Mouse (Mus musculus): Measurements from ENCODE around the gene Atcay. TPM values are rescaled to one million over a fixed set of nuclear protein-coding genes. Genes with fewer than 3 reads are reported as not detected.

Atcay gene
- polyA plus RNA-seq, 1 experiment from 2014 or later = 0.08 TPM

GRCm38 (mm10) chr10:81216810-81217209, 13.8 kb downstream of the Atcay start:
- Histone ChIP-seq H3K9ac (no peak overlapping the region), H3K4me2 (no peak overlapping the region), H3K27me3 (peaks cover 14% of the 10 kb centered on the region), H3K27ac (no peak overlapping the region), H3K4me1 (replicated peaks) (peaks cover 4% of the 10 kb centered on the region; the same call in 1 of the 2 replicates), H3K4me3 (replicated peaks) (no peak overlapping the region), H3K9me3 (replicated peaks) (no peaks in the 10 kb centered on the region), H3K36me3 (no peaks in the 10 kb centered on the region)
- DNase-seq (no peak), ATAC-seq (ENCODE audit: low read depth) (no peak)
- WGBS (ENCODE audit: insufficient replicate concordance) = 65% methylated on average over 6 of the region's 6 CpGs

GRCm38 (mm10) chr10:81216260-81216659, 14.4 kb downstream of the Atcay start:
- DNase-seq (no peak), ATAC-seq (ENCODE audit: low read depth) (no peak)
- Histone ChIP-seq H3K4me1 (replicated peaks) (no peaks in the 10 kb centered on the region), H3K27me3 (peaks cover 14% of the 10 kb centered on the region), H3K9me3 (replicated peaks) (no peaks in the 10 kb centered on the region), H3K36me3 (no peaks in the 10 kb centered on the region), H3K4me2 (no peak overlapping the region), H3K4me3 (replicated peaks) (no peak overlapping the region), H3K27ac (no peak overlapping the region), H3K9ac (no peak overlapping the region)
- WGBS (ENCODE audit: insufficient replicate concordance) = 71% methylated on average over 6 of the region's 6 CpGs

GRCm38 (mm10) chr10:81210154-81210553, 20.5 kb downstream of the Atcay start:
- WGBS (ENCODE audit: insufficient replicate concordance) = 77% methylated on average over 5 of the region's 5 CpGs
- Histone ChIP-seq H3K9ac (no peak overlapping the region), H3K9me3 (replicated peaks) (0 out of 2 replicates have a peak, but pooled peaks cover 3% of the 10 kb centered on the region), H3K4me2 (no peak overlapping the region), H3K27me3 (peaks cover 21% of the 10 kb centered on the region; the same call in 1 of the 2 replicates), H3K27ac (no peak overlapping the region), H3K4me1 (replicated peaks) (no peaks in the 10 kb centered on the region), H3K4me3 (replicated peaks) (no peak overlapping the region), H3K36me3 (no peaks in the 10 kb centered on the region)
- ATAC-seq (ENCODE audit: low read depth) (no peak), DNase-seq (no peak)

GRCm38 (mm10) chr10:81204137-81204536, 26.5 kb downstream of the Atcay start:
- no peak overlapping the region for H3K4me2 ChIP-seq
- H3K4me3 ChIP-seq (replicated peaks) = no peak overlapping the region
- H3K36me3 ChIP-seq = no peaks in the 10 kb centered on the region
- H3K9me3 ChIP-seq (replicated peaks) = no peaks in the 10 kb centered on the region
- peak overlapping the region; percentile 55; the same call in 1 of the 2 replicates for H3K27ac ChIP-seq
- no peak overlapping the region for H3K9ac ChIP-seq
- 63% methylated on average over 4 of the region's 4 CpGs for WGBS (ENCODE audit: insufficient replicate concordance)
- DNase-seq (no peak), ATAC-seq (ENCODE audit: low read depth) (no peak)
- H3K27me3 ChIP-seq = peaks cover 32% of the 10 kb centered on the region
- peaks cover 24% of the 10 kb centered on the region for H3K4me1 ChIP-seq (replicated peaks)

GRCm38 (mm10) chr10:81202978-81203720, 27.5 kb downstream of the Atcay start:
- Histone ChIP-seq H3K9me3 (replicated peaks) (no peaks in the 10 kb centered on the region), H3K4me1 (replicated peaks) (peaks cover 24% of the 10 kb centered on the region), H3K9ac (peak overlapping the region; percentile 17; the same call in 1 of the 2 replicates), H3K4me2 (no peak overlapping the region), H3K27me3 (peaks cover 35% of the 10 kb centered on the region), H3K4me3 (replicated peaks) (no peak overlapping the region), H3K36me3 (no peaks in the 10 kb centered on the region), H3K27ac (peak overlapping the region; percentile 55; the same call in 1 of the 2 replicates)
- ATAC-seq (ENCODE audit: low read depth) (peak; percentile 85), DNase-seq (peak; percentile 77)
- 22% methylated on average over 8 of the region's 8 CpGs for WGBS (ENCODE audit: insufficient replicate concordance)

GRCm38 (mm10) chr10:81201807-81202758, 28.6 kb downstream of the Atcay start, which contains the start of gene Nmrk2:
Gene Nmrk2 (minus strand): TSS chr10:81202051.
- 62% methylated on average over 13 of the region's 13 CpGs for WGBS (ENCODE audit: insufficient replicate concordance)
- DNase-seq (no peak), ATAC-seq (ENCODE audit: low read depth) (no peak)
- Histone ChIP-seq H3K9me3 (replicated peaks) (no peaks in the 10 kb centered on the region), H3K27ac (peak within 1 kb of the TSS; percentile 40; the same call in 1 of the 2 replicates), H3K9ac (no peak within 1 kb of the TSS), H3K27me3 (peaks cover 42% of the 10 kb centered on the region), H3K36me3 (no peaks in the 10 kb centered on the region), H3K4me3 (replicated peaks) (no peak within 1 kb of the TSS), H3K4me2 (no peak within 1 kb of the TSS), H3K4me1 (replicated peaks) (peaks cover 24% of the 10 kb centered on the region)

GRCm38 (mm10) chr10:81200605-81201287, 29.9 kb downstream of the Atcay start:
- Histone ChIP-seq H3K4me3 (replicated peaks) (no peak overlapping the region), H3K36me3 (no peaks in the 10 kb centered on the region), H3K4me2 (no peak overlapping the region), H3K27ac (no peak overlapping the region), H3K4me1 (replicated peaks) (peaks cover 24% of the 10 kb centered on the region), H3K9me3 (replicated peaks) (no peaks in the 10 kb centered on the region), H3K9ac (no peak overlapping the region), H3K27me3 (peaks cover 44% of the 10 kb centered on the region)
- 70% methylated on average over 20 of the region's 20 CpGs for WGBS (ENCODE audit: insufficient replicate concordance)
- ATAC-seq (ENCODE audit: low read depth) (no peak), DNase-seq (no peak)

- 76% methylated on average over 13 of the region's 13 CpGs for WGBS (ENCODE audit: insufficient replicate concordance)
- Histone ChIP-seq H3K36me3 (no peaks in the 10 kb centered on the region), H3K9ac (no peak overlapping the region), H3K4me3 (replicated peaks) (no peak overlapping the region), H3K4me1 (replicated peaks) (peaks cover 28% of the 10 kb centered on the region), H3K27me3 (peaks cover 44% of the 10 kb centered on the region), H3K9me3 (replicated peaks) (no peaks in the 10 kb centered on the region), H3K27ac (no peak overlapping the region), H3K4me2 (no peak overlapping the region)
- DNase-seq (no peak), ATAC-seq (ENCODE audit: low read depth) (no peak)
Observed at GRCm38 (mm10) chr10:81200141-81200540, 30.5 kb downstream of the Atcay start.

- Histone ChIP-seq H3K27ac (no peak overlapping the region), H3K9me3 (replicated peaks) (no peaks in the 10 kb centered on the region), H3K4me2 (no peak overlapping the region), H3K27me3 (peaks cover 54% of the 10 kb centered on the region), H3K4me3 (replicated peaks) (no peak overlapping the region), H3K9ac (no peak overlapping the region), H3K36me3 (no peaks in the 10 kb centered on the region), H3K4me1 (replicated peaks) (peaks cover 35% of the 10 kb centered on the region)
- DNase-seq = no peak
- 66% methylated on average over 6 of the region's 6 CpGs for WGBS (ENCODE audit: insufficient replicate concordance)
- ATAC-seq (ENCODE audit: low read depth) = no peak
Observed at GRCm38 (mm10) chr10:81198990-81199389, 31.6 kb downstream of the Atcay start.

GRCm38 (mm10) chr10:81198230-81198629, 32.4 kb downstream of the Atcay start:
- Histone ChIP-seq H3K27me3 (peaks cover 62% of the 10 kb centered on the region), H3K36me3 (no peaks in the 10 kb centered on the region), H3K4me1 (replicated peaks) (peaks cover 34% of the 10 kb centered on the region), H3K9ac (no peak overlapping the region), H3K4me3 (replicated peaks) (no peak overlapping the region), H3K27ac (no peak overlapping the region), H3K4me2 (no peak overlapping the region), H3K9me3 (replicated peaks) (no peaks in the 10 kb centered on the region)
- ATAC-seq (ENCODE audit: low read depth) (no peak), DNase-seq (no peak)
- WGBS (ENCODE audit: insufficient replicate concordance) = 1% methylated on average over 9 of the region's 9 CpGs

GRCm38 (mm10) chr10:81197305-81197704, 33.3 kb downstream of the Atcay start:
- no peak overlapping the region for H3K4me3 ChIP-seq (replicated peaks)
- ATAC-seq (ENCODE audit: low read depth) (no peak), DNase-seq (no peak)
- no peaks in the 10 kb centered on the region for H3K9me3 ChIP-seq (replicated peaks)
- no peak overlapping the region for H3K4me2 ChIP-seq
- no peak overlapping the region for H3K9ac ChIP-seq
- H3K36me3 ChIP-seq = no peaks in the 10 kb centered on the region
- peaks cover 70% of the 10 kb centered on the region for H3K27me3 ChIP-seq
- WGBS (ENCODE audit: insufficient replicate concordance) = 39% methylated on average over 6 of the region's 6 CpGs
- no peak overlapping the region for H3K27ac ChIP-seq
- peaks cover 34% of the 10 kb centered on the region for H3K4me1 ChIP-seq (replicated peaks)

All from liver, embryonic 13.5 days (tissue).